Mouse (Mus musculus) small intestine, adult 2 months (tissue): ENCODE measurements at regions not wholly inside any gene's neighbourhood (a gene's known extent, or its start where the extent isn't known, plus 50 kb on each side); places are given as distances from the start of the nearest gene placed in this dataset.

ENCODE experiments used
- CTCF ChIP-seq: fragments of 200-500 bp; IDR thresholded peaks from 2 replicates; pipeline ENCODE4 v1.5.1; 2012; ENCODE audit warnings: low read depth, mild to moderate bottlenecking, control low read depth, inconsistent platforms, low read length, moderate library complexity, mixed read lengths; ENCODE audit not compliant: insufficient replicate concordance, insufficient read length; ENCODE audit errors: extremely low read depth
- POLR2A ChIP-seq: fragments of 200-500 bp; IDR thresholded peaks from 2 replicates; pipeline ENCODE4 v1.6.1; 2012; ENCODE audit warnings: low read depth, mild to moderate bottlenecking, control low read depth, inconsistent platforms, low read length, moderate library complexity

DNA sequence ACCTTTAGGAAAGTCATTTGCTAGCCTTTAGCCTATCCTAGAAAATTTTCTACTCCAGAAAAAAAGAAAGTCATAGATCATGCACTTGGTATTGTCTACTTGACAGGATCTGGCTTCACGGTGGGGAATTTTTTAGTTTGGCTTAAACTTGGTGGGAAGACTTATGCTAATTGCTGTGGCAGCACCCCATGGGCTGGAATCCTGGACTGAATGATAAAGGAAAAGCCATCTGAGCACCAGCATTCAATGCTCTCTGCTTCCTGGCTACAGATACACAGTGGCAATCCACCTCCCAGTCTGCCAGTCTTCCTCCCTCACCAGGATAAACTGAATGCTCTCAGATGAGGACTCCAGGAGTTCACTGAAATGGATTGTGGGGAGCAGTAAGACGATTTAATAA, 220.1 kb downstream of the Diras2 start:
- no peak for TF ChIP-seq POLR2A
- no peak for TF ChIP-seq CTCF
